Mouse (Mus musculus): ENCODE data around the gene Ly6g5c.

Ly6g5c gene

GRCm38 (mm10) chr17:35115046-35116019 lies 7.3 kb downstream of the Ly6g5c start, which contains the start of gene Ly6g5b:
Gene Ly6g5b, minus strand, starts transcription at chr17:35115428.
- DNase-seq, result no peak

GRCm38 (mm10) chr17:35120745-35121142 lies 12.7 kb downstream of the Ly6g5c start:
- DNase-seq, result peak; percentile 81

GRCm38 (mm10) chr17:35121143-35121799 lies 13.2 kb downstream of the Ly6g5c start, which contains the start of gene Gpank1:
Gene Gpank1, plus strand, starts transcription at chr17:35121455.
- DNase-seq, result peak; percentile 99

GRCm38 (mm10) chr17:35121871-35122303 lies 13.8 kb downstream of the Ly6g5c start, which contains the start of gene Csnk2b:
Gene Csnk2b, minus strand, starts transcription at chr17:35122053.
- DNase-seq, result peak; percentile 83

- peak; percentile 39 for DNase-seq
Observed at GRCm38 (mm10) chr17:35123287-35123686, 15.2 kb downstream of the Ly6g5c start.

- DNase-seq, result peak; percentile 53
Observed at GRCm38 (mm10) chr17:35124261-35124896, 16.3 kb downstream of the Ly6g5c start.

- DNase-seq, result peak; percentile 46
Observed at GRCm38 (mm10) chr17:35125081-35125480, 17.0 kb downstream of the Ly6g5c start.

GRCm38 (mm10) chr17:35125578-35125977 lies 17.5 kb downstream of the Ly6g5c start:
- no peak for DNase-seq

- DNase-seq, result peak; percentile 73
Observed at GRCm38 (mm10) chr17:35126206-35126611, 18.1 kb downstream of the Ly6g5c start, which contains the start of gene D17H6S53E. Gene D17H6S53E, plus strand, starts transcription at chr17:35126373.

GRCm38 (mm10) chr17:35127017-35127416 lies 18.9 kb downstream of the Ly6g5c start:
- DNase-seq, result peak; percentile 41

- peak; percentile 47 for DNase-seq
Observed at GRCm38 (mm10) chr17:35128996-35129395, 20.9 kb downstream of the Ly6g5c start.

GRCm38 (mm10) chr17:35131038-35131437 lies 23.0 kb downstream of the Ly6g5c start:
- DNase-seq, result no peak

- no peak for DNase-seq
Observed at GRCm38 (mm10) chr17:35131500-35132173, 23.6 kb downstream of the Ly6g5c start, which contains the start of gene Apom. Gene Apom, minus strand, starts transcription at chr17:35132050.

GRCm38 (mm10) chr17:35132174-35132560 lies 24.1 kb downstream of the Ly6g5c start:
- no peak for DNase-seq

GRCm38 (mm10) chr17:35133517-35133916 lies 25.4 kb downstream of the Ly6g5c start:
- DNase-seq, result peak; percentile 54

GRCm38 (mm10) chr17:35134801-35135590 lies 26.9 kb downstream of the Ly6g5c start, which contains the start of gene Bag6:
Gene Bag6, plus strand, starts transcription at chr17:35135178.
- peak; percentile 94 for DNase-seq

GRCm38 (mm10) chr17:35135591-35136320 lies 27.7 kb downstream of the Ly6g5c start:
- no peak for DNase-seq

- DNase-seq, result no peak
Observed at GRCm38 (mm10) chr17:35139269-35139668, 31.2 kb downstream of the Ly6g5c start.

- no peak for DNase-seq
Observed at GRCm38 (mm10) chr17:35140490-35140996, 32.5 kb downstream of the Ly6g5c start.

GRCm38 (mm10) chr17:35141971-35142370 lies 33.9 kb downstream of the Ly6g5c start:
- no peak for DNase-seq
